Mouse (Mus musculus): ENCODE measurements around the gene Adam19.

The Adam19 gene

GRCm38 (mm10) chr11:46075507-46075906, 19.7 kb downstream of the Adam19 start:
- Histone ChIP-seq H3K27me3 (ENCODE audit: control insufficient read depth, insufficient read depth, low read length, poor library complexity, severe bottlenecking) (no peaks in the 10 kb centered on the region), H3K36me3 (ENCODE audit: control insufficient read depth, insufficient read depth, low read length, poor library complexity, severe bottlenecking) (no peaks in the 10 kb centered on the region; the same call in 1 of the 2 replicates)
- DNase-seq (ENCODE audit: low read depth, low spot score) = no peak

- peak; percentile 42 for DNase-seq (ENCODE audit: low read depth, low spot score)
- Histone ChIP-seq H3K36me3 (ENCODE audit: control insufficient read depth, insufficient read depth, low read length, poor library complexity, severe bottlenecking) (no peaks in the 10 kb centered on the region; the same call in 1 of the 2 replicates), H3K27me3 (ENCODE audit: control insufficient read depth, insufficient read depth, low read length, poor library complexity, severe bottlenecking) (no peaks in the 10 kb centered on the region)
These were observed 20.8 kb downstream of the Adam19 start for GRCm38 (mm10) chr11:46076442-46077158.

- Histone ChIP-seq H3K36me3 (ENCODE audit: control insufficient read depth, insufficient read depth, low read length, poor library complexity, severe bottlenecking) (no peaks in the 10 kb centered on the region), H3K27me3 (ENCODE audit: control insufficient read depth, insufficient read depth, low read length, poor library complexity, severe bottlenecking) (no peaks in the 10 kb centered on the region)
- no peak for DNase-seq (ENCODE audit: low read depth, low spot score)
These were observed 21.5 kb downstream of the Adam19 start for GRCm38 (mm10) chr11:46077304-46077703.

GRCm38 (mm10) chr11:46077732-46078375, 22.1 kb downstream of the Adam19 start:
- no peaks in the 10 kb centered on the region for H3K27me3 ChIP-seq (ENCODE audit: control insufficient read depth, insufficient read depth, low read length, poor library complexity, severe bottlenecking)
- no peaks in the 10 kb centered on the region for H3K36me3 ChIP-seq (ENCODE audit: control insufficient read depth, insufficient read depth, low read length, poor library complexity, severe bottlenecking)
- DNase-seq (ENCODE audit: low read depth, low spot score) = no peak

GRCm38 (mm10) chr11:46081075-46081474, 25.3 kb downstream of the Adam19 start:
- no peaks in the 10 kb centered on the region; the same call in none of the 2 replicates for H3K36me3 ChIP-seq (ENCODE audit: control insufficient read depth, insufficient read depth, low read length, poor library complexity, severe bottlenecking)
- DNase-seq (ENCODE audit: low read depth, low spot score) = no peak

GRCm38 (mm10) chr11:46083405-46083804, 27.6 kb downstream of the Adam19 start:
- no peak for DNase-seq (ENCODE audit: low read depth, low spot score)
- no peaks in the 10 kb centered on the region for H3K27me3 ChIP-seq (ENCODE audit: control insufficient read depth, insufficient read depth, low read length, poor library complexity, severe bottlenecking)
- no peaks in the 10 kb centered on the region; the same call in none of the 2 replicates for H3K36me3 ChIP-seq (ENCODE audit: control insufficient read depth, insufficient read depth, low read length, poor library complexity, severe bottlenecking)

More at GRCm38 (mm10) chr11:46081075-46081474, 25.3 kb downstream of the Adam19 start:
- H3K27me3 ChIP-seq (ENCODE audit: control insufficient read depth, insufficient read depth, low read length, poor library complexity, severe bottlenecking) = no peaks in the 10 kb centered on the region

GRCm38 (mm10) chr11:46083835-46084444, 28.1 kb downstream of the Adam19 start:
- DNase-seq (ENCODE audit: low read depth, low spot score) = no peak
- H3K36me3 ChIP-seq (ENCODE audit: control insufficient read depth, insufficient read depth, low read length, poor library complexity, severe bottlenecking) = no peaks in the 10 kb centered on the region; the same call in none of the 2 replicates
- H3K27me3 ChIP-seq (ENCODE audit: control insufficient read depth, insufficient read depth, low read length, poor library complexity, severe bottlenecking) = no peaks in the 10 kb centered on the region

GRCm38 (mm10) chr11:46084568-46084967, 28.8 kb downstream of the Adam19 start:
- H3K27me3 ChIP-seq (ENCODE audit: control insufficient read depth, insufficient read depth, low read length, poor library complexity, severe bottlenecking) = no peaks in the 10 kb centered on the region
- DNase-seq (ENCODE audit: low read depth, low spot score) = no peak

GRCm38 (mm10) chr11:46085398-46086163, 29.8 kb downstream of the Adam19 start:
- DNase-seq (ENCODE audit: low read depth, low spot score) = no peak
- Histone ChIP-seq H3K36me3 (ENCODE audit: control insufficient read depth, insufficient read depth, low read length, poor library complexity, severe bottlenecking) (no peaks in the 10 kb centered on the region; the same call in none of the 2 replicates), H3K27me3 (ENCODE audit: control insufficient read depth, insufficient read depth, low read length, poor library complexity, severe bottlenecking) (no peaks in the 10 kb centered on the region)

More at GRCm38 (mm10) chr11:46084568-46084967, 28.8 kb downstream of the Adam19 start:
- H3K36me3 ChIP-seq (ENCODE audit: control insufficient read depth, insufficient read depth, low read length, poor library complexity, severe bottlenecking) = no peaks in the 10 kb centered on the region; the same call in none of the 2 replicates

- Histone ChIP-seq H3K27me3 (ENCODE audit: control insufficient read depth, insufficient read depth, low read length, poor library complexity, severe bottlenecking) (no peaks in the 10 kb centered on the region), H3K36me3 (ENCODE audit: control insufficient read depth, insufficient read depth, low read length, poor library complexity, severe bottlenecking) (no peaks in the 10 kb centered on the region; the same call in none of the 2 replicates)
- DNase-seq (ENCODE audit: low read depth, low spot score) = no peak
These were observed 30.7 kb downstream of the Adam19 start for GRCm38 (mm10) chr11:46086446-46086845.

GRCm38 (mm10) chr11:46089081-46089713, 33.4 kb downstream of the Adam19 start:
- Histone ChIP-seq H3K27me3 (ENCODE audit: control insufficient read depth, insufficient read depth, low read length, poor library complexity, severe bottlenecking) (no peaks in the 10 kb centered on the region), H3K36me3 (ENCODE audit: control insufficient read depth, insufficient read depth, low read length, poor library complexity, severe bottlenecking) (no peaks in the 10 kb centered on the region; the same call in none of the 2 replicates)
- DNase-seq (ENCODE audit: low read depth, low spot score) = no peak

- DNase-seq (ENCODE audit: low read depth, low spot score) = no peak
- Histone ChIP-seq H3K27me3 (ENCODE audit: control insufficient read depth, insufficient read depth, low read length, poor library complexity, severe bottlenecking) (no peaks in the 10 kb centered on the region), H3K36me3 (ENCODE audit: control insufficient read depth, insufficient read depth, low read length, poor library complexity, severe bottlenecking) (no peaks in the 10 kb centered on the region; the same call in none of the 2 replicates)
These were observed 34.4 kb downstream of the Adam19 start for GRCm38 (mm10) chr11:46090036-46090725.

GRCm38 (mm10) chr11:46090951-46091667, 35.3 kb downstream of the Adam19 start:
- no peak for DNase-seq (ENCODE audit: low read depth, low spot score)
- Histone ChIP-seq H3K36me3 (ENCODE audit: control insufficient read depth, insufficient read depth, low read length, poor library complexity, severe bottlenecking) (peaks cover 2% of the 10 kb centered on the region; the same call in 1 of the 2 replicates), H3K27me3 (ENCODE audit: control insufficient read depth, insufficient read depth, low read length, poor library complexity, severe bottlenecking) (no peaks in the 10 kb centered on the region)
